Mouse (Mus musculus) hindbrain, embryonic 13.5 days (tissue): Measurements from ENCODE around the gene Olfr917. TPM values are rescaled to one million over a fixed set of nuclear protein-coding genes. Genes with fewer than 3 reads are reported as not detected.

Experiments
- ATAC-seq: fragments of 200-750 bp; cut with Nextera tagmentation; 2 replicates; pipeline ENCODE4 v1.8.0; 2017; ENCODE audit warnings: moderate TSS enrichment; ENCODE audit not compliant: low FRiP score
- H3K27ac ChIP-seq: fragments of 300-500 bp; sonication (generic); 2 replicates; pipeline ENCODE4 v1.5.1; 2015; ENCODE audit warnings: inconsistent platforms, mild to moderate bottlenecking, moderate library complexity
- H3K27me3 ChIP-seq: fragments of 300-500 bp; sonication (generic); 2 replicates; pipeline ENCODE4 v1.6.1; 2015; ENCODE audit warnings: mild to moderate bottlenecking, inconsistent platforms
- H3K36me3 ChIP-seq: fragments of 300-500 bp; sonication (generic); 2 replicates; pipeline ENCODE4 v1.6.1; 2015; ENCODE audit warnings: mild to moderate bottlenecking, inconsistent platforms
- H3K4me1 ChIP-seq: fragments of 300-500 bp; sonication (generic); replicated peaks from 2 replicates; pipeline ENCODE4 v1.6.1; 2015; ENCODE audit warnings: inconsistent platforms
- H3K4me2 ChIP-seq: fragments of 300-500 bp; sonication (generic); 2 replicates; pipeline ENCODE4 v1.6.1; 2015; ENCODE audit warnings: inconsistent platforms, mild to moderate bottlenecking, moderate library complexity
- H3K4me3 ChIP-seq: fragments of 300-500 bp; sonication (generic); 2 replicates; pipeline ENCODE4 v1.5.1; 2015; ENCODE audit warnings: mild to moderate bottlenecking, inconsistent platforms
- H3K9ac ChIP-seq: fragments of 300-500 bp; sonication (generic); 2 replicates; pipeline ENCODE4 v1.6.1; 2015; ENCODE audit warnings: mild to moderate bottlenecking, inconsistent platforms
- H3K9me3 ChIP-seq: fragments of 300-500 bp; sonication (generic); 2 replicates; pipeline ENCODE4 v1.6.1; 2016; ENCODE audit warnings: inconsistent platforms
- WGBS: fragments of 180-500 bp; shearing (Covaris S2); methylation state at CpG from one replicate; pipeline ENCODE4 v1.1.7; 2015; 5-methylcytosine and 5-hydroxymethylcytosine counted together
- polyA plus RNA-seq: library from polyadenylated mRNA; unstranded; fragments of >200 nt; fragmentation: Nextera tagmentation; extraction: Ambion mirVana; gene quantifications from 2 replicates; pipeline ENCODE4 v1.2.1, GENCODE M21; 2015

Olfr917 gene
- not detected in 2 replicates for polyA plus RNA-seq

DNA sequence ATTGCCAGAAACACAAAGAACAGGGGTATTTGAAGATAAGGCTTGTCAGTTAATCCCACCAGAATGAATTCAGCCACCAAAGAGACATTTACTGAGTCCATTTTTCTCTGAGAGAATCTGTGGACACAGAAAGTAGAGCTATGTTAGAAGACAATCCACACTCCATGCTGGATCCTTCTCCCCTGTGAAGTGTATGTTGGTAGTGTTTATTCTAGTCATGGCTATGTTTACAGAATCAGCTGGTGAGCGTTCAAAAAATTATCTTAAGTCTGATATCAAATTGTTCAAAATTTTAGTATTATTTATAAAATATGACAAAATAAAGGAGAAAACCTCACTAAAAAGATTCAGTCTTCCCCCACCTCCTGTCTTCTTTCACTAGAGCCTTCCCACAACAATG lies at the start of gene Olfr917:
TSS of gene Olfr917 (minus strand) at position 101 of the 400 bp plus-strand sequence.
- Histone ChIP-seq H3K36me3 (no peaks in the 10 kb centered on the region), H3K9me3 (no peaks in the 10 kb centered on the region), H3K4me3 (no peak within 1 kb of the TSS), H3K27me3 (no peaks in the 10 kb centered on the region), H3K4me2 (no peak within 1 kb of the TSS), H3K4me1 (no peaks in the 10 kb centered on the region), H3K27ac (no peak within 1 kb of the TSS), H3K9ac (no peak within 1 kb of the TSS)
- WGBS = 84% methylated on average over 1 of the region's 1 CpGs
- ATAC-seq = no peak

DNA sequence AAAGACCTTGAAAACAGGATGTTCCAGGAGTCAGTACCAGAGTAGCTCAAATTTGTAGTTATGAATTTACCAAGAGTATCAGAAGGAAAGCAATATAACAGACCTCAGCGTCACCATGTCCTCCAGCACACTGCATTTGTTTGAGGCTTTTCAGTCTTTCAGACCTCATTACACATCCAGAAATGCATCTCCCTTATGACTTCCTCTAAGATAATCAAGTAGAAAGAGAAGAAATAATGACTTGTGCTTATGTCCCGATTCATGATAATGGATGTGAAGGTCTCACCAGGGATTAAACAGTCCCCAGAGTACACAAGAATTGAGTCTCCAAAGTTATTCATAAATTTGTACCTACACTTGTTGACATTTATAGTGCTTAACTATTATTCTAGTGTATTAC lies 8.9 kb upstream of the Olfr917 start, which contains the start of gene Olfr918:
TSS of gene Olfr918 (minus strand) at position 101 of the 400 bp plus-strand sequence.
- H3K4me1 ChIP-seq = no peaks in the 10 kb centered on the region
- no peaks in the 10 kb centered on the region for H3K36me3 ChIP-seq
- no peak within 1 kb of the TSS for H3K4me3 ChIP-seq
- H3K9me3 ChIP-seq = no peaks in the 10 kb centered on the region
- no peak within 1 kb of the TSS for H3K27ac ChIP-seq
- H3K27me3 ChIP-seq = no peaks in the 10 kb centered on the region
- ATAC-seq = no peak
- WGBS = 84% methylated on average over 2 of the region's 2 CpGs
- H3K4me2 ChIP-seq = no peak within 1 kb of the TSS
- no peak within 1 kb of the TSS for H3K9ac ChIP-seq

- H3K9me3 ChIP-seq = no peaks in the 10 kb centered on the region
- H3K27me3 ChIP-seq = no peaks in the 10 kb centered on the region
- 87% methylated on average over 2 of the region's 2 CpGs for WGBS
- no peak overlapping the region for H3K4me3 ChIP-seq
- H3K4me2 ChIP-seq = no peak overlapping the region
- H3K4me1 ChIP-seq = no peaks in the 10 kb centered on the region
- no peaks in the 10 kb centered on the region for H3K36me3 ChIP-seq
- H3K9ac ChIP-seq = no peak overlapping the region
- no peak overlapping the region for H3K27ac ChIP-seq
- no peak for ATAC-seq
These were observed 7.2 kb upstream of the Olfr917 start for GRCm38 (mm10) chr9:38672887-38673286.

DNA sequence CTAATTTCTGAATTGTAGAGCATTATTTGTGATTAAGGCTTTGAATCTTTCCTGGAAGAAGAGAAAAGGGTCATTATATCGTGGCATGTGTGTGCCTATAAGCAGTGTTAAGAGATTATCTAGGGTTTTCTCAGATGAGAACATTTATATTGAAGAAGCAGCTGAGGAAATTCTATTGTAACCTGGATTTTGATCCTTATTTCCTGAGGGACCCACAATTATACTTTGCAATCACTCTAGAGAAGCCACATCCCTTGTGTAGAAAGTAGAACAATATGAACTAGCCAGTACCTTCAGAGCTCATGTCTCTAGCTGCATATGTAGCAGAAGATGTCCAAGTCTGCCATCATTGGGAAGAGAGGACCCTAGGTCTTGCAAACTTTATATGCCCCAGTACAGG lies 5.9 kb downstream of the Olfr917 start, which contains the start of gene Olfr916:
TSS of gene Olfr916 (minus strand) at position 101 of the 400 bp plus-strand sequence.
- Histone ChIP-seq H3K27me3 (no peaks in the 10 kb centered on the region), H3K4me2 (no peak within 1 kb of the TSS), H3K36me3 (no peaks in the 10 kb centered on the region), H3K9me3 (no peaks in the 10 kb centered on the region), H3K27ac (no peak within 1 kb of the TSS), H3K9ac (no peak within 1 kb of the TSS), H3K4me1 (no peaks in the 10 kb centered on the region), H3K4me3 (no peak within 1 kb of the TSS)
- WGBS = 63% methylated on average over 1 of the region's 1 CpGs
- no peak for ATAC-seq

GRCm38 (mm10) chr9:38632406-38632805 lies 33.2 kb downstream of the Olfr917 start:
- Histone ChIP-seq H3K4me3 (no peak overlapping the region), H3K27ac (no peak overlapping the region), H3K9ac (no peak overlapping the region), H3K4me2 (no peak overlapping the region), H3K4me1 (no peaks in the 10 kb centered on the region), H3K9me3 (peaks cover 3% of the 10 kb centered on the region; the same call in 1 of the 2 replicates), H3K27me3 (no peaks in the 10 kb centered on the region), H3K36me3 (no peaks in the 10 kb centered on the region)
- no peak for ATAC-seq
- 83% methylated on average over 4 of the region's 4 CpGs for WGBS

Other genes with a start within 250 kb of the Olfr917 start
- gene Olfr901, start 236.4 kb downstream of the Olfr917 start, polyA plus RNA-seq = not detected in 2 replicates
- not detected in 2 replicates for gene Olfr902, start 218.2 kb downstream of the Olfr917 start, polyA plus RNA-seq
- gene Olfr904, start 202.7 kb downstream of the Olfr917 start, polyA plus RNA-seq = not detected in 2 replicates
- not detected in 2 replicates for gene Olfr905, start 194.7 kb downstream of the Olfr917 start, polyA plus RNA-seq
- gene Olfr906, start 178.8 kb downstream of the Olfr917 start, polyA plus RNA-seq = not detected in 2 replicates
- not detected in 2 replicates for gene Olfr907, start 170.0 kb downstream of the Olfr917 start, polyA plus RNA-seq
- gene Olfr911-ps1, start 144.3 kb downstream of the Olfr917 start, polyA plus RNA-seq = not detected in 2 replicates
- not detected in 2 replicates for gene Olfr910, start 128.0 kb downstream of the Olfr917 start, polyA plus RNA-seq
- not detected in 2 replicates for gene Olfr912, start 85.7 kb downstream of the Olfr917 start, polyA plus RNA-seq
- gene Olfr913, start 73.1 kb downstream of the Olfr917 start, polyA plus RNA-seq = not detected in 2 replicates
- gene Olfr914, start 60.7 kb downstream of the Olfr917 start, polyA plus RNA-seq = not detected in 2 replicates
- gene Olfr916, start 6.0 kb downstream of the Olfr917 start, polyA plus RNA-seq = not detected in 2 replicates
- not detected in 2 replicates for gene Olfr918, start 8.8 kb upstream of the Olfr917 start, polyA plus RNA-seq
- not detected in 2 replicates for gene Olfr919, start 37.8 kb upstream of the Olfr917 start, polyA plus RNA-seq
- 8.6 and 9.1 TPM in 2 replicates for gene Vwa5a, start 52.4 kb upstream of the Olfr917 start, polyA plus RNA-seq
- not detected in 2 replicates for gene Olfr920, start 86.5 kb upstream of the Olfr917 start, polyA plus RNA-seq
- not detected in 2 replicates for gene Olfr921, start 107.2 kb upstream of the Olfr917 start, polyA plus RNA-seq
- gene Olfr922, start 148.8 kb upstream of the Olfr917 start, polyA plus RNA-seq = not detected in 2 replicates
- gene Olfr923, start 160.7 kb upstream of the Olfr917 start, polyA plus RNA-seq = not detected in 2 replicates
- gene Olfr924, start 178.6 kb upstream of the Olfr917 start, polyA plus RNA-seq = not detected in 2 replicates
- not detected in 2 replicates for gene Olfr26, start 189.2 kb upstream of the Olfr917 start, polyA plus RNA-seq
- not detected in 2 replicates for gene Olfr926, start 211.3 kb upstream of the Olfr917 start, polyA plus RNA-seq